Mouse (Mus musculus) olfactory bulb, adult 2 months (tissue): ENCODE results near the gene Capns2.

ENCODE experiments used
- CTCF ChIP-seq: fragments of 200-500 bp; IDR thresholded peaks from 2 replicates; pipeline ENCODE4 v1.5.1; 2012; ENCODE audit warnings: low read depth, mild to moderate bottlenecking, low read length, moderate library complexity; ENCODE audit not compliant: insufficient read depth
- POLR2A ChIP-seq: fragments of 200-500 bp; IDR thresholded peaks from 2 replicates; pipeline ENCODE4 v1.6.1; 2012; ENCODE audit warnings: mild to moderate bottlenecking, low read depth, low read length, moderate library complexity; ENCODE audit not compliant: insufficient read depth

- TF ChIP-seq CTCF: no peak
- TF ChIP-seq POLR2A: no peak
Measured at GRCm38 (mm10) chr8:92895053-92895452, 6.2 kb upstream of the Capns2 start.
